Mouse (Mus musculus): Measurements from ENCODE around the gene Kcnma1. TPM values are rescaled to one million over a fixed set of nuclear protein-coding genes. Genes with fewer than 3 reads are reported as not detected.

Kcnma1 gene
- total and polyA plus RNA-seq, 2 experiments, result 0.18 TPM; not detected in 1

GRCm38 (mm10) chr14:23587451-23587850 lies 426.8 kb downstream of the Kcnma1 start:
- TF ChIP-seq CTCF (IDR thresholded peaks at IDR 0.05; ENCODE audit: low read depth, low read length), result no peak
- no peak for TF ChIP-seq POLR2A (IDR thresholded peaks at IDR 0.05; ENCODE audit: extremely low read depth, insufficient read depth, low read length)
- H3K79me2 ChIP-seq (ENCODE audit: control insufficient read depth, insufficient read depth, low read length), result no peaks in the 10 kb centered on the region
- H3K27me3 ChIP-seq (ENCODE audit: control insufficient read depth, insufficient read depth, low read length), result no peaks in the 10 kb centered on the region
- H3K4me3 ChIP-seq (ENCODE audit: insufficient read depth, low read depth, low read length), result no peak overlapping the region
- H3K4me1 ChIP-seq (ENCODE audit: control insufficient read depth, insufficient read depth, low read length), result no peaks in the 10 kb centered on the region
- no peaks in the 10 kb centered on the region for H3K36me3 ChIP-seq (ENCODE audit: control insufficient read depth, insufficient read depth, low read length)
- 76% methylated on average over 9 of the region's 9 CpGs for WGBS
- H3K9ac ChIP-seq (ENCODE audit: low read depth, low read length), result no peak overlapping the region
- H3K27ac ChIP-seq (replicated peaks; ENCODE audit: insufficient read depth, low read depth, low read length), result no peak overlapping the region
- no peak for DNase-seq (ENCODE audit: extremely low read depth, low read depth, low spot score)

GRCm38 (mm10) chr14:23583235-23583634 lies 431.1 kb downstream of the Kcnma1 start:
- WGBS, result 2% methylated on average over 2 of the region's 2 CpGs
- H3K4me3 ChIP-seq (ENCODE audit: insufficient read depth, low read depth, low read length), result no peak overlapping the region
- no peaks in the 10 kb centered on the region for H3K27me3 ChIP-seq (ENCODE audit: control insufficient read depth, insufficient read depth, low read length)
- peak; percentile 40 for TF ChIP-seq CTCF (IDR thresholded peaks at IDR 0.05; ENCODE audit: low read depth, low read length)
- no peak for TF ChIP-seq POLR2A (IDR thresholded peaks at IDR 0.05; ENCODE audit: extremely low read depth, insufficient read depth, low read length)
- DNase-seq (ENCODE audit: extremely low read depth, low read depth, low spot score), result peak; percentile 25
- H3K79me2 ChIP-seq (ENCODE audit: control insufficient read depth, insufficient read depth, low read length), result no peaks in the 10 kb centered on the region
- no peak overlapping the region for H3K9ac ChIP-seq (ENCODE audit: low read depth, low read length)
- no peaks in the 10 kb centered on the region for H3K4me1 ChIP-seq (ENCODE audit: control insufficient read depth, insufficient read depth, low read length)
- H3K27ac ChIP-seq (replicated peaks; ENCODE audit: insufficient read depth, low read depth, low read length), result no peak overlapping the region
- no peaks in the 10 kb centered on the region for H3K36me3 ChIP-seq (ENCODE audit: control insufficient read depth, insufficient read depth, low read length)

GRCm38 (mm10) chr14:23581282-23581681 lies 433.0 kb downstream of the Kcnma1 start:
- no peak overlapping the region for H3K27ac ChIP-seq (replicated peaks; ENCODE audit: insufficient read depth, low read depth, low read length)
- DNase-seq (ENCODE audit: extremely low read depth, low read depth, low spot score), result no peak
- WGBS, result 70% methylated on average over 3 of the region's 3 CpGs
- H3K4me3 ChIP-seq (ENCODE audit: insufficient read depth, low read depth, low read length), result no peak overlapping the region
- TF ChIP-seq CTCF (IDR thresholded peaks at IDR 0.05; ENCODE audit: low read depth, low read length) (no peak), POLR2A (IDR thresholded peaks at IDR 0.05; ENCODE audit: extremely low read depth, insufficient read depth, low read length) (no peak)
- no peaks in the 10 kb centered on the region for H3K27me3 ChIP-seq (ENCODE audit: control insufficient read depth, insufficient read depth, low read length)
- H3K36me3 ChIP-seq (ENCODE audit: control insufficient read depth, insufficient read depth, low read length), result no peaks in the 10 kb centered on the region
- H3K9ac ChIP-seq (ENCODE audit: low read depth, low read length), result no peak overlapping the region
- no peaks in the 10 kb centered on the region for H3K79me2 ChIP-seq (ENCODE audit: control insufficient read depth, insufficient read depth, low read length)
- H3K4me1 ChIP-seq (ENCODE audit: control insufficient read depth, insufficient read depth, low read length), result no peaks in the 10 kb centered on the region

- no peak for DNase-seq (ENCODE audit: extremely low read depth, low read depth, low spot score)
- Histone ChIP-seq H3K9ac (ENCODE audit: low read depth, low read length) (no peak overlapping the region), H3K27me3 (ENCODE audit: control insufficient read depth, insufficient read depth, low read length) (no peaks in the 10 kb centered on the region), H3K79me2 (ENCODE audit: control insufficient read depth, insufficient read depth, low read length) (no peaks in the 10 kb centered on the region), H3K4me1 (ENCODE audit: control insufficient read depth, insufficient read depth, low read length) (no peaks in the 10 kb centered on the region), H3K4me3 (ENCODE audit: insufficient read depth, low read depth, low read length) (no peak overlapping the region), H3K36me3 (ENCODE audit: control insufficient read depth, insufficient read depth, low read length) (no peaks in the 10 kb centered on the region), H3K27ac (replicated peaks; ENCODE audit: insufficient read depth, low read depth, low read length) (no peak overlapping the region)
- no peak for TF ChIP-seq POLR2A (IDR thresholded peaks at IDR 0.05; ENCODE audit: extremely low read depth, insufficient read depth, low read length)
- no peak for TF ChIP-seq CTCF (IDR thresholded peaks at IDR 0.05; ENCODE audit: low read depth, low read length)
- WGBS, result 4% methylated on average over 2 of the region's 2 CpGs
Measured at GRCm38 (mm10) chr14:23575951-23576350, 438.3 kb downstream of the Kcnma1 start.

GRCm38 (mm10) chr14:23574136-23574535 lies 440.2 kb downstream of the Kcnma1 start:
- H3K27ac ChIP-seq (replicated peaks; ENCODE audit: insufficient read depth, low read depth, low read length), result no peak overlapping the region
- H3K9ac ChIP-seq (ENCODE audit: low read depth, low read length), result no peak overlapping the region
- H3K27me3 ChIP-seq (ENCODE audit: control insufficient read depth, insufficient read depth, low read length), result no peaks in the 10 kb centered on the region
- TF ChIP-seq CTCF (IDR thresholded peaks at IDR 0.05; ENCODE audit: low read depth, low read length) (no peak), POLR2A (IDR thresholded peaks at IDR 0.05; ENCODE audit: extremely low read depth, insufficient read depth, low read length) (no peak)
- H3K36me3 ChIP-seq (ENCODE audit: control insufficient read depth, insufficient read depth, low read length), result no peaks in the 10 kb centered on the region
- no peaks in the 10 kb centered on the region for H3K79me2 ChIP-seq (ENCODE audit: control insufficient read depth, insufficient read depth, low read length)
- WGBS, result 84% methylated on average over 4 of the region's 4 CpGs
- no peak for DNase-seq (ENCODE audit: extremely low read depth, low read depth, low spot score)
- H3K4me1 ChIP-seq (ENCODE audit: control insufficient read depth, insufficient read depth, low read length), result no peaks in the 10 kb centered on the region
- H3K4me3 ChIP-seq (ENCODE audit: insufficient read depth, low read depth, low read length), result no peak overlapping the region

GRCm38 (mm10) chr14:23573385-23573784 lies 440.9 kb downstream of the Kcnma1 start:
- Histone ChIP-seq H3K4me1 (ENCODE audit: control insufficient read depth, insufficient read depth, low read length) (no peaks in the 10 kb centered on the region), H3K36me3 (ENCODE audit: control insufficient read depth, insufficient read depth, low read length) (no peaks in the 10 kb centered on the region), H3K4me3 (ENCODE audit: insufficient read depth, low read depth, low read length) (no peak overlapping the region), H3K27ac (replicated peaks; ENCODE audit: insufficient read depth, low read depth, low read length) (no peak overlapping the region), H3K9ac (ENCODE audit: low read depth, low read length) (no peak overlapping the region), H3K27me3 (ENCODE audit: control insufficient read depth, insufficient read depth, low read length) (no peaks in the 10 kb centered on the region), H3K79me2 (ENCODE audit: control insufficient read depth, insufficient read depth, low read length) (no peaks in the 10 kb centered on the region)
- no peak for DNase-seq (ENCODE audit: extremely low read depth, low read depth, low spot score)
- no peak for TF ChIP-seq CTCF (IDR thresholded peaks at IDR 0.05; ENCODE audit: low read depth, low read length)
- TF ChIP-seq POLR2A (IDR thresholded peaks at IDR 0.05; ENCODE audit: extremely low read depth, insufficient read depth, low read length), result no peak
- WGBS, result 59% methylated on average over 3 of the region's 3 CpGs

Data from liver, adult 2 months (tissue).